Mouse (Mus musculus): ENCODE measurements at regions not wholly inside any gene's neighbourhood (a gene's known extent, or its start where the extent isn't known, plus 50 kb on each side); places are given as distances from the start of the nearest gene placed in this dataset.
A peak's percentile ranks its signal among the peaks of the same experiment; 100 is the strongest.

DNA sequence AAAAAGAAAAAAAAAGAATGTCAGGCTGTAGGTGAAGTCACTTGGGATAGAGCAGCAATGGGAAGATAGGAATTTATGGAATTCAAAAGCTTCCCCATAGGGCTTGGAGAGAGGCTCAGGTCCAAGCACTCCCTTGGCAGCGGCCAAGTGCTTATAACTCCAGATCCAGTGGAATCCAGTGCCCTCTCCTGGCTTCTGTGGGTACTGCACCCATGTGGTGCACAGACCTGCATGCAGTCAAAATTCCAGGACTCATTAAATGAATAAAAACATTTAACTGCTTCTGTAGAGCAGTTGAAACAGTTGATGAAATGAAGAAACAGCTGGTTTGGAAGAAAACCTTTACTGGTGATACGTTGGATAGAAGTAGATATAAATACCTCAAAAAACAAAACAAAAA is 127.6 kb upstream of the Foxn2 start:
- ATAC-seq (replicated peaks; ENCODE audit: low FRiP score) = no peak
- no peak for DNase-seq (ENCODE audit: low spot score)

GRCm38 (mm10) chr17:88316213-88316967 is 124.1 kb upstream of the Foxn2 start:
- Histone ChIP-seq H3K27me3 (ENCODE audit: control insufficient read depth, insufficient read depth, low read length) (no peaks in the 10 kb centered on the region; the same call in 1 of the 2 replicates), H3K4me3 (ENCODE audit: low read depth, low read length) (no peak overlapping the region), H3K4me2 (ENCODE audit: low read depth, low read length, severe bottlenecking) (no peak overlapping the region), H3K27ac (ENCODE audit: low read depth, low read length) (no peak overlapping the region), H3K36me3 (ENCODE audit: control insufficient read depth, insufficient read depth, low read length) (no peaks in the 10 kb centered on the region), H3K9ac (ENCODE audit: low read length) (no peak overlapping the region), H3K4me1 (replicated peaks; ENCODE audit: control insufficient read depth, insufficient read depth, low read length) (no peaks in the 10 kb centered on the region), H3K9me3 (ENCODE audit: control insufficient read depth, low read length) (no peaks in the 10 kb centered on the region)
- DNase-seq (ENCODE audit: low spot score) (peak; percentile 53), ATAC-seq (replicated peaks; ENCODE audit: low FRiP score) (peak; percentile 80)
- WGBS = 70% methylated on average over 15 of the region's 15 CpGs

More for the DNA sequence above, 127.6 kb upstream of the Foxn2 start:
- Histone ChIP-seq H3K4me3 (ENCODE audit: low read depth, low read length) (no peak overlapping the region), H3K27me3 (ENCODE audit: control insufficient read depth, insufficient read depth, low read length) (no peaks in the 10 kb centered on the region), H3K9ac (ENCODE audit: low read length) (no peak overlapping the region), H3K4me1 (replicated peaks; ENCODE audit: control insufficient read depth, insufficient read depth, low read length) (no peaks in the 10 kb centered on the region), H3K4me2 (ENCODE audit: low read depth, low read length, severe bottlenecking) (no peak overlapping the region), H3K27ac (ENCODE audit: low read depth, low read length) (no peak overlapping the region), H3K9me3 (ENCODE audit: control insufficient read depth, low read length) (no peaks in the 10 kb centered on the region), H3K36me3 (ENCODE audit: control insufficient read depth, insufficient read depth, low read length) (no peaks in the 10 kb centered on the region)
- WGBS = 88% methylated on average over 2 of the region's 2 CpGs

DNA sequence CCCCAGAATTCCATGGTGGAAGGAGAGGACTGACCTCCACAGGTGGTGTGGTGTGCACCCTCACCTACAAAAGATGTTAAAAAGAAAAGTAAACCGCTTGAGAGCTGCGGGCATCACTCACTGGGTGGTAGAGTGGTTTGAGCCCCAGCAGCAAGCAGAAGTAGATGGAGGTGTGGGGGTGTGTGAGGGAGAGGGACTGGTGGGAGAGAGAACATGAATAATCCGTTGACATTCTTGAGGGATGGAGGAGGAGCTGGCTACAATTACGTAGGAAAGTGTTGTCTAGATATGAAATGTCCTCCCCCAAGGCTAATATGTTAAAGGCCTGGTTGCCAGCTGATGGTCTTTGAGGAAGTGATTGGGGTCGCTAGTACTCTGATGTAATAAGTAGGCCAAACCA is 123.2 kb upstream of the Foxn2 start:
- no peak overlapping the region for H3K27ac ChIP-seq (ENCODE audit: low read depth, low read length)
- no peak overlapping the region for H3K4me3 ChIP-seq (ENCODE audit: low read depth, low read length)
- ATAC-seq (replicated peaks; ENCODE audit: low FRiP score) (no peak), DNase-seq (ENCODE audit: low spot score) (no peak)
- 72% methylated on average over 5 of the region's 5 CpGs for WGBS
- H3K4me2 ChIP-seq (ENCODE audit: low read depth, low read length, severe bottlenecking) = no peak overlapping the region
- H3K27me3 ChIP-seq (ENCODE audit: control insufficient read depth, insufficient read depth, low read length) = no peaks in the 10 kb centered on the region; the same call in 1 of the 2 replicates
- H3K4me1 ChIP-seq (replicated peaks; ENCODE audit: control insufficient read depth, insufficient read depth, low read length) = no peaks in the 10 kb centered on the region
- no peaks in the 10 kb centered on the region for H3K36me3 ChIP-seq (ENCODE audit: control insufficient read depth, insufficient read depth, low read length)
- no peaks in the 10 kb centered on the region for H3K9me3 ChIP-seq (ENCODE audit: control insufficient read depth, low read length)
- no peak overlapping the region for H3K9ac ChIP-seq (ENCODE audit: low read length)

GRCm38 (mm10) chr17:88317806-88318205 is 122.7 kb upstream of the Foxn2 start:
- Histone ChIP-seq H3K9ac (ENCODE audit: low read length) (no peak overlapping the region), H3K4me3 (ENCODE audit: low read depth, low read length) (no peak overlapping the region), H3K9me3 (ENCODE audit: control insufficient read depth, low read length) (no peaks in the 10 kb centered on the region), H3K27me3 (ENCODE audit: control insufficient read depth, insufficient read depth, low read length) (no peaks in the 10 kb centered on the region; the same call in 1 of the 2 replicates), H3K27ac (ENCODE audit: low read depth, low read length) (no peak overlapping the region), H3K4me1 (replicated peaks; ENCODE audit: control insufficient read depth, insufficient read depth, low read length) (no peaks in the 10 kb centered on the region), H3K36me3 (ENCODE audit: control insufficient read depth, insufficient read depth, low read length) (no peaks in the 10 kb centered on the region), H3K4me2 (ENCODE audit: low read depth, low read length, severe bottlenecking) (no peak overlapping the region)
- ATAC-seq (replicated peaks; ENCODE audit: low FRiP score) (no peak), DNase-seq (ENCODE audit: low spot score) (no peak)
- 87% methylated on average over 7 of the region's 7 CpGs for WGBS

GRCm38 (mm10) chr17:88318207-88318791 is 122.2 kb upstream of the Foxn2 start:
- Histone ChIP-seq H3K27me3 (ENCODE audit: control insufficient read depth, insufficient read depth, low read length) (peaks cover 2% of the 10 kb centered on the region; the same call in 1 of the 2 replicates), H3K4me1 (replicated peaks; ENCODE audit: control insufficient read depth, insufficient read depth, low read length) (no peaks in the 10 kb centered on the region), H3K36me3 (ENCODE audit: control insufficient read depth, insufficient read depth, low read length) (no peaks in the 10 kb centered on the region), H3K9me3 (ENCODE audit: control insufficient read depth, low read length) (no peaks in the 10 kb centered on the region), H3K9ac (ENCODE audit: low read length) (no peak overlapping the region), H3K4me3 (ENCODE audit: low read depth, low read length) (no peak overlapping the region), H3K27ac (ENCODE audit: low read depth, low read length) (no peak overlapping the region), H3K4me2 (ENCODE audit: low read depth, low read length, severe bottlenecking) (no peak overlapping the region)
- ATAC-seq (replicated peaks; ENCODE audit: low FRiP score) = no peak
- 80% methylated on average over 16 of the region's 16 CpGs for WGBS
- DNase-seq (ENCODE audit: low spot score) = no peak

GRCm38 (mm10) chr17:88318936-88319335 is 121.6 kb upstream of the Foxn2 start:
- H3K4me2 ChIP-seq (ENCODE audit: low read depth, low read length, severe bottlenecking) = no peak overlapping the region
- peaks cover 5% of the 10 kb centered on the region; the same call in 1 of the 2 replicates for H3K27me3 ChIP-seq (ENCODE audit: control insufficient read depth, insufficient read depth, low read length)
- no peaks in the 10 kb centered on the region for H3K4me1 ChIP-seq (replicated peaks; ENCODE audit: control insufficient read depth, insufficient read depth, low read length)
- no peak overlapping the region for H3K4me3 ChIP-seq (ENCODE audit: low read depth, low read length)
- ATAC-seq (replicated peaks; ENCODE audit: low FRiP score) (no peak), DNase-seq (ENCODE audit: low spot score) (no peak)
- H3K27ac ChIP-seq (ENCODE audit: low read depth, low read length) = no peak overlapping the region
- no peak overlapping the region for H3K9ac ChIP-seq (ENCODE audit: low read length)
- no peaks in the 10 kb centered on the region for H3K9me3 ChIP-seq (ENCODE audit: control insufficient read depth, low read length)
- no peaks in the 10 kb centered on the region for H3K36me3 ChIP-seq (ENCODE audit: control insufficient read depth, insufficient read depth, low read length)
- WGBS = 80% methylated on average over 5 of the region's 5 CpGs

- no peak overlapping the region for H3K9ac ChIP-seq (ENCODE audit: low read length)
- no peaks in the 10 kb centered on the region for H3K36me3 ChIP-seq (ENCODE audit: control insufficient read depth, insufficient read depth, low read length)
- no peak overlapping the region for H3K4me3 ChIP-seq (ENCODE audit: low read depth, low read length)
- ATAC-seq (replicated peaks; ENCODE audit: low FRiP score) = no peak
- WGBS = 87% methylated on average over 1 of the region's 1 CpGs
- H3K4me1 ChIP-seq (replicated peaks; ENCODE audit: control insufficient read depth, insufficient read depth, low read length) = peaks cover 3% of the 10 kb centered on the region; the same call in 1 of the 2 replicates
- peaks cover 7% of the 10 kb centered on the region; the same call in 1 of the 2 replicates for H3K27me3 ChIP-seq (ENCODE audit: control insufficient read depth, insufficient read depth, low read length)
- DNase-seq (ENCODE audit: low spot score) = no peak
- no peak overlapping the region for H3K4me2 ChIP-seq (ENCODE audit: low read depth, low read length, severe bottlenecking)
- no peak overlapping the region for H3K27ac ChIP-seq (ENCODE audit: low read depth, low read length)
- no peaks in the 10 kb centered on the region for H3K9me3 ChIP-seq (ENCODE audit: control insufficient read depth, low read length)
These were observed 119.8 kb upstream of the Foxn2 start for GRCm38 (mm10) chr17:88320686-88321085.

GRCm38 (mm10) chr17:88325326-88325909 is 115.1 kb upstream of the Foxn2 start:
- Histone ChIP-seq H3K27me3 (ENCODE audit: control insufficient read depth, insufficient read depth, low read length) (peaks cover 15% of the 10 kb centered on the region), H3K4me3 (ENCODE audit: low read depth, low read length) (no peak overlapping the region), H3K9ac (ENCODE audit: low read length) (no peak overlapping the region; the same call in 1 of the 2 replicates), H3K4me2 (ENCODE audit: low read depth, low read length, severe bottlenecking) (peak overlapping the region; percentile 13; the same call in 1 of the 2 replicates), H3K36me3 (ENCODE audit: control insufficient read depth, insufficient read depth, low read length) (no peaks in the 10 kb centered on the region), H3K27ac (ENCODE audit: low read depth, low read length) (no peak overlapping the region), H3K4me1 (replicated peaks; ENCODE audit: control insufficient read depth, insufficient read depth, low read length) (peaks cover 9% of the 10 kb centered on the region; the same call in 1 of the 2 replicates), H3K9me3 (ENCODE audit: control insufficient read depth, low read length) (peaks cover 4% of the 10 kb centered on the region; the same call in 1 of the 2 replicates)
- DNase-seq (ENCODE audit: low spot score) = no peak
- 16% methylated on average over 14 of the region's 14 CpGs for WGBS
- no peak; the same call in 1 of the 2 replicates for ATAC-seq (replicated peaks; ENCODE audit: low FRiP score)

Data from forebrain, embryonic 11.5 days (tissue).